In genomic region chr5:72647958-72648595, GRCm38 (mm10) we compare ENCODE assay signal across 8 mouse cellular contexts. TPM values are rescaled to one million over a fixed set of nuclear protein-coding genes. Genes with fewer than 3 reads are reported as not detected.
DNase-seq lines count a peak whose midpoint lies in the region; ATAC-seq and TF ChIP-seq lines count a peak whose summit lies in the region.

No protein-coding gene starts in this region.

- H3K79me2 ChIP-seq in myocyte (ENCODE audit: control insufficient read depth, insufficient read depth), result no peaks in the 10 kb centered on the region

- peak overlapping the region; percentile 87 for H3K4me2 ChIP-seq in limb, embryonic 12.5 days
- H3K4me2 ChIP-seq in myocyte (ENCODE audit: low read depth), result peak overlapping the region; percentile 89

- H3K36me3 ChIP-seq in testis, adult 2 months (ENCODE audit: control insufficient read depth, insufficient read depth, low read length), result no peaks in the 10 kb centered on the region
- H3K36me3 ChIP-seq in forebrain, embryonic 10.5 days (replicated peaks), result no peaks in the 10 kb centered on the region
- H3K36me3 ChIP-seq in limb, embryonic 12.5 days, result no peaks in the 10 kb centered on the region
- H3K36me3 ChIP-seq in myocyte (ENCODE audit: control insufficient read depth, insufficient read depth), result no peaks in the 10 kb centered on the region

- H3K9ac ChIP-seq in limb, embryonic 12.5 days (replicated peaks), result peak overlapping the region; percentile 37; the same call in 1 of the 2 replicates

- no peak for DNase-seq in testis, postnatal 10 days (ENCODE audit: low spot score)
- no peak for DNase-seq in forebrain, embryonic 10.5 days (ENCODE audit: extremely low spot score, low spot score)
- DNase-seq in frontal cortex, postnatal 25 days (ENCODE audit: low spot score in 2 of 2), result no peak
- DNase-seq in kidney, adult 18-20 months, result no peak
- DNase-seq in right cerebral cortex, adult 2 months (ENCODE audit: low spot score in 2 of 2), result no peak

- H3K4me3 ChIP-seq in testis, adult 2 months (ENCODE audit: control insufficient read depth, low read depth, low read length), result peak overlapping the region; percentile 87
- peak overlapping the region; percentile 63 for H3K4me3 ChIP-seq in forebrain, embryonic 10.5 days
- H3K4me3 ChIP-seq in limb, embryonic 12.5 days (replicated peaks), result peak overlapping the region; percentile 51
- H3K4me3 ChIP-seq in myocyte, result peak overlapping the region; percentile 28

- H3K27me3 ChIP-seq in testis, adult 2 months (ENCODE audit: control insufficient read depth, insufficient read depth, low read length), result no peaks in the 10 kb centered on the region
- H3K27me3 ChIP-seq in forebrain, embryonic 10.5 days (ENCODE audit: poor library complexity, severe bottlenecking), result peaks cover 72% of the 10 kb centered on the region
- peaks cover 34% of the 10 kb centered on the region; the same call in 1 of the 2 replicates for H3K27me3 ChIP-seq in limb, embryonic 12.5 days
- peaks cover 3% of the 10 kb centered on the region for H3K27me3 ChIP-seq in myocyte (ENCODE audit: control insufficient read depth, insufficient read depth, insufficient read length)

- no peak overlapping the region for H3K27ac ChIP-seq in testis, adult 2 months (ENCODE audit: control insufficient read depth, insufficient read depth, low read depth, low read length)
- H3K27ac ChIP-seq in forebrain, embryonic 10.5 days, result no peak overlapping the region
- H3K27ac ChIP-seq in limb, embryonic 12.5 days, result no peak overlapping the region

- peak; percentile 27; the same call in 1 of the 2 replicates for ATAC-seq in limb, embryonic 12.5 days (ENCODE audit: insufficient number of reproducible peaks, insufficient read depth, low FRiP score, low TSS enrichment, low read depth)

- no peaks in the 10 kb centered on the region for H3K9me3 ChIP-seq in forebrain, embryonic 10.5 days
- H3K9me3 ChIP-seq in limb, embryonic 12.5 days, result no peaks in the 10 kb centered on the region

- H3ac ChIP-seq in myocyte (ENCODE audit: control insufficient read depth, insufficient read length), result no peak overlapping the region

- no peak for TF ChIP-seq CTCF in testis, adult 2 months (IDR thresholded peaks at IDR 0.05; ENCODE audit: control insufficient read depth, insufficient read depth, insufficient replicate concordance, low read depth, low read length)

- TF ChIP-seq POLR2A in testis, adult 2 months (IDR thresholded peaks at IDR 0.05; ENCODE audit: control insufficient read depth, low read depth, low read length), result no peak
- no peak for TF ChIP-seq POLR2A in myocyte (IDR thresholded peaks at IDR 0.05; ENCODE audit: insufficient read length, low read depth)

- WGBS in forebrain, embryonic 10.5 days, result 6% methylated on average over 18 of the region's 18 CpGs
- 9% methylated on average over 18 of the region's 18 CpGs for WGBS in limb, embryonic 12.5 days

- peaks cover 12% of the 10 kb centered on the region for H3K4me1 ChIP-seq in testis, adult 2 months (ENCODE audit: control insufficient read depth, insufficient read depth, low read length)
- H3K4me1 ChIP-seq in forebrain, embryonic 10.5 days, result peaks cover 16% of the 10 kb centered on the region
- peaks cover 8% of the 10 kb centered on the region for H3K4me1 ChIP-seq in limb, embryonic 12.5 days (replicated peaks)

TF ChIP-seq in myocyte, 11 proteins besides CTCF, POLR2A, EP300 and RAD21:
- TF ChIP-seq POLR2AphosphoS2 (IDR thresholded peaks at IDR 0.05; ENCODE audit: insufficient read length, low read depth) (no peak), USF1 (IDR thresholded peaks at IDR 0.05; ENCODE audit: low read depth) (no peak), MAX (IDR thresholded peaks at IDR 0.05; ENCODE audit: low read depth) (no peak), TCF3 (IDR thresholded peaks at IDR 0.05; ENCODE audit: insufficient read length, low read depth) (no peak), REST (IDR thresholded peaks at IDR 0.05; ENCODE audit: insufficient read depth, insufficient read length) (no peak), SRF (IDR thresholded peaks at IDR 0.05; ENCODE audit: control insufficient read depth, insufficient read length, low read depth) (no peak)

RNA-seq across cellular contexts. Expression of gene Nipal1, which starts 0.5 kb away (rescaled TPM):
- polyA plus RNA-seq in testis, adult 2 months (2012; rRNA removed), result 0.26 and 0.31 TPM in 2 replicates
- polyA plus RNA-seq in forebrain, embryonic 10.5 days (2016; fragmentation: Nextera tagmentation; extraction: Ambion mirVana), result 0.16 and 0.33 TPM in 2 replicates
- 0.76 and 0.84 TPM in 2 replicates for polyA plus RNA-seq in limb, embryonic 12.5 days (2016; fragmentation: Nextera tagmentation; extraction: Ambion mirVana)
- polyA plus RNA-seq in myocyte (2012; fragmentation: generic; extraction: Trizol), result 0.07 TPM

RNA-seq across cellular contexts. Expression of gene Cnga1, which starts 4.0 kb away (rescaled TPM):
- 0.23 and 0.35 TPM in 2 replicates for polyA plus RNA-seq in testis, adult 2 months (2012; rRNA removed)
- polyA plus RNA-seq in forebrain, embryonic 10.5 days (2016; fragmentation: Nextera tagmentation; extraction: Ambion mirVana), result not detected in 2 replicates
- polyA plus RNA-seq in limb, embryonic 12.5 days (2016; fragmentation: Nextera tagmentation; extraction: Ambion mirVana), result not detected in 2 replicates
- polyA plus RNA-seq in myocyte (2012; fragmentation: generic; extraction: Trizol), result not detected

Comparison
In these comparisons a context has a peak if more than half of its experiments do, and no peak if none do; other contexts are left out.
1. H3K4me3 ChIP-seq: peak in every context shown above with its lines; median percentile 87 in testis, adult 2 months; 63 in forebrain, embryonic 10.5 days; 51 in limb, embryonic 12.5 days; 28 in myocyte.